Mouse (Mus musculus) adrenal gland, postnatal 25 days (tissue): ENCODE results near the gene Htr2a. TPM values are rescaled to one million over a fixed set of nuclear protein-coding genes. Genes with fewer than 3 reads are reported as not detected.
A peak's percentile ranks its signal among the peaks of the same experiment; 100 is the strongest.

Experiments
- DNase-seq: peaks from one replicate; pipeline ENCODE4 v3.0.0; 2021; ENCODE audit warnings: mixed read lengths
- total RNA-seq: library from RNA; stranded (reverse); gene quantifications from 2 replicates; pipeline ENCODE4 v1.2.3, GENCODE M21; 2021

Htr2a gene
- total RNA-seq, 1 experiment from 2014 or later = not detected

GRCm38 (mm10) chr14:74697432-74697831 lies 56.8 kb downstream of the Htr2a start:
- no peak for DNase-seq

- DNase-seq = no peak
Observed at GRCm38 (mm10) chr14:74699241-74699640, 58.6 kb downstream of the Htr2a start.

- DNase-seq = no peak
Observed at GRCm38 (mm10) chr14:74703930-74704329, 63.3 kb downstream of the Htr2a start.

GRCm38 (mm10) chr14:74709054-74709453 lies 68.4 kb downstream of the Htr2a start:
- peak; percentile 16 for DNase-seq

GRCm38 (mm10) chr14:74723541-74723940 lies 82.9 kb downstream of the Htr2a start:
- DNase-seq = no peak

GRCm38 (mm10) chr14:74731221-74732078 lies 90.8 kb downstream of the Htr2a start:
- DNase-seq = no peak

GRCm38 (mm10) chr14:74732079-74732783 lies 91.6 kb downstream of the Htr2a start, which contains the start of gene Esd:
Esd (plus strand) TSS chr14:74732297.
- peak; percentile 94 for DNase-seq

- no peak for DNase-seq
Observed at GRCm38 (mm10) chr14:74733397-74733796, 92.8 kb downstream of the Htr2a start.

GRCm38 (mm10) chr14:74735471-74735870 lies 94.8 kb downstream of the Htr2a start:
- DNase-seq = no peak

GRCm38 (mm10) chr14:74736850-74737249 lies 96.2 kb downstream of the Htr2a start:
- no peak for DNase-seq

Other genes starting within 250 kb of the Htr2a start
- gene Esd, start 91.5 kb downstream of the Htr2a start, total RNA-seq = 328 and 404 TPM in 2 replicates